8 mouse cellular contexts compared by ENCODE assay signal in genomic region chr4:151141196-151141880, GRCm38 (mm10). TPM values are rescaled to one million over a fixed set of nuclear protein-coding genes. Genes with fewer than 3 reads are reported as not detected.
DNase-seq lines count a peak whose midpoint lies in the region; ATAC-seq lines count a peak whose summit lies in the region.

No protein-coding gene starts in this region.

- no peak overlapping the region for H3K9ac ChIP-seq in heart, embryonic 15.5 days
- no peak overlapping the region for H3K9ac ChIP-seq in liver, embryonic 12.5 days
- peak overlapping the region; percentile 48 for H3K9ac ChIP-seq in neural tube, embryonic 11.5 days (ENCODE audit: low read length)
- no peak overlapping the region for H3K9ac ChIP-seq in stomach, embryonic 16.5 days (ENCODE audit: low read length)

- peak; percentile 61 for ATAC-seq in heart, embryonic 15.5 days (replicated peaks; ENCODE audit: insufficient number of reproducible peaks, insufficient read depth, low FRiP score, low read depth)
- 0 out of 2 replicates have a peak, but pooled peaks have one; percentile 38 for ATAC-seq in liver, embryonic 12.5 days
- peak; percentile 24 for ATAC-seq in neural tube, embryonic 11.5 days (ENCODE audit: insufficient read depth, low FRiP score, low TSS enrichment)
- peak; percentile 48; the same call in 1 of the 2 replicates for ATAC-seq in stomach, embryonic 16.5 days (ENCODE audit: insufficient read depth, low FRiP score)

- peak overlapping the region; percentile 42 for H3K4me3 ChIP-seq in forebrain, embryonic 10.5 days
- peak overlapping the region; percentile 31 for H3K4me3 ChIP-seq in heart, embryonic 15.5 days
- no peak overlapping the region for H3K4me3 ChIP-seq in liver, embryonic 12.5 days
- no peak overlapping the region for H3K4me3 ChIP-seq in neural tube, embryonic 11.5 days (ENCODE audit: low read depth, low read length)
- H3K4me3 ChIP-seq in stomach, embryonic 16.5 days (replicated peaks; ENCODE audit: low read length): 0 out of 2 replicates have a peak overlapping the region, but pooled peaks have one; percentile 7

- WGBS in forebrain, embryonic 10.5 days: 8% methylated on average over 13 of the region's 13 CpGs
- 2% methylated on average over 13 of the region's 13 CpGs for whole genome bisulfite sequencing in heart, embryonic 15.5 days
- WGBS in liver, embryonic 12.5 days (ENCODE audit: insufficient replicate concordance): 14% methylated on average over 13 of the region's 13 CpGs
- WGBS in neural tube, embryonic 11.5 days: 5% methylated on average over 13 of the region's 13 CpGs
- 6% methylated on average over 13 of the region's 13 CpGs for WGBS in stomach, embryonic 16.5 days

- H3K36me3 ChIP-seq in forebrain, embryonic 10.5 days (replicated peaks): peaks cover 5% of the 10 kb centered on the region; the same call in 1 of the 2 replicates
- H3K36me3 ChIP-seq in heart, embryonic 15.5 days: no peaks in the 10 kb centered on the region
- H3K36me3 ChIP-seq in liver, embryonic 12.5 days: no peaks in the 10 kb centered on the region
- no peaks in the 10 kb centered on the region for H3K36me3 ChIP-seq in neural tube, embryonic 11.5 days (ENCODE audit: control insufficient read depth, insufficient read depth, low read length)
- H3K36me3 ChIP-seq in stomach, embryonic 16.5 days (ENCODE audit: control insufficient read depth, insufficient read depth, low read length): no peaks in the 10 kb centered on the region

- peaks cover 41% of the 10 kb centered on the region for H3K27me3 ChIP-seq in forebrain, embryonic 10.5 days (ENCODE audit: poor library complexity, severe bottlenecking)
- peaks cover 12% of the 10 kb centered on the region; the same call in 1 of the 2 replicates for H3K27me3 ChIP-seq in heart, embryonic 15.5 days
- H3K27me3 ChIP-seq in liver, embryonic 12.5 days (replicated peaks): peaks cover 40% of the 10 kb centered on the region
- no peaks in the 10 kb centered on the region for H3K27me3 ChIP-seq in neural tube, embryonic 11.5 days (ENCODE audit: control insufficient read depth, insufficient read depth, low read length)
- peaks cover 13% of the 10 kb centered on the region for H3K27me3 ChIP-seq in stomach, embryonic 16.5 days (ENCODE audit: control insufficient read depth, insufficient read depth, low read length)

- H3K4me1 ChIP-seq in forebrain, embryonic 10.5 days: peaks cover 47% of the 10 kb centered on the region
- H3K4me1 ChIP-seq in heart, embryonic 15.5 days (replicated peaks): peaks cover 40% of the 10 kb centered on the region
- H3K4me1 ChIP-seq in liver, embryonic 12.5 days: no peaks in the 10 kb centered on the region
- peaks cover 24% of the 10 kb centered on the region for H3K4me1 ChIP-seq in neural tube, embryonic 11.5 days (ENCODE audit: control insufficient read depth, insufficient read depth, low read length)
- peaks cover 12% of the 10 kb centered on the region for H3K4me1 ChIP-seq in stomach, embryonic 16.5 days (ENCODE audit: control insufficient read depth, insufficient read depth, low read length)

- peak; percentile 83 for DNase-seq in CD4-positive, CD25-positive, alpha-beta regulatory T cell, adult 2 months (ENCODE audit: low read depth, low spot score)
- DNase-seq in c-Kit-negative CD71-positive TER-119-positive erythroid progenitor cells, embryonic 14.5 days (ENCODE audit: low read depth, low spot score): peak; percentile 20
- DNase-seq in forebrain, embryonic 10.5 days (ENCODE audit: extremely low spot score, low spot score): peak; percentile 97
- peak; percentile 92 for DNase-seq in kidney, postnatal 14 days
- DNase-seq in neural tube, embryonic 11.5 days (ENCODE audit: low spot score): peak; percentile 96

- peaks cover 18% of the 10 kb centered on the region for H3K9me3 ChIP-seq in forebrain, embryonic 10.5 days
- H3K9me3 ChIP-seq in heart, embryonic 15.5 days (replicated peaks): no peaks in the 10 kb centered on the region
- H3K9me3 ChIP-seq in liver, embryonic 12.5 days (replicated peaks): 0 out of 2 replicates have a peak, but pooled peaks cover 7% of the 10 kb centered on the region
- H3K9me3 ChIP-seq in neural tube, embryonic 11.5 days (ENCODE audit: control insufficient read depth, low read length): no peaks in the 10 kb centered on the region; the same call in 1 of the 2 replicates
- H3K9me3 ChIP-seq in stomach, embryonic 16.5 days (replicated peaks; ENCODE audit: control insufficient read depth, low read length): no peaks in the 10 kb centered on the region

- peak overlapping the region; percentile 66 for H3K4me2 ChIP-seq in heart, embryonic 15.5 days
- no peak overlapping the region for H3K4me2 ChIP-seq in liver, embryonic 12.5 days
- peak overlapping the region; percentile 43 for H3K4me2 ChIP-seq in neural tube, embryonic 11.5 days (ENCODE audit: low read depth)
- H3K4me2 ChIP-seq in stomach, embryonic 16.5 days (ENCODE audit: low read depth, low read length): peak overlapping the region; percentile 36

- H3K27ac ChIP-seq in forebrain, embryonic 10.5 days: peak overlapping the region; percentile 88
- peak overlapping the region; percentile 85 for H3K27ac ChIP-seq in heart, embryonic 15.5 days
- H3K27ac ChIP-seq in liver, embryonic 12.5 days: no peak overlapping the region
- peak overlapping the region; percentile 93 for H3K27ac ChIP-seq in neural tube, embryonic 11.5 days (ENCODE audit: low read depth, low read length)
- H3K27ac ChIP-seq in stomach, embryonic 16.5 days (ENCODE audit: low read length): no peak overlapping the region

RNA-seq across cellular contexts. Expression of gene Gm13090, which starts 52.0 kb away (rescaled TPM):
- not detected in 2 replicates for polyA plus RNA-seq in forebrain, embryonic 10.5 days (2016; fragmentation: Nextera tagmentation; extraction: Ambion mirVana)
- not detected in 2 replicates for polyA plus RNA-seq in heart, embryonic 15.5 days (2015; fragmentation: Nextera tagmentation; extraction: Ambion mirVana)
- not detected in 2 replicates for polyA plus RNA-seq in liver, embryonic 12.5 days (2016; fragmentation: Nextera tagmentation; extraction: Ambion mirVana)
- polyA plus RNA-seq in neural tube, embryonic 11.5 days (2014; fragmentation: Nextera tagmentation; extraction: Ambion mirVana): 0.54 TPM in 1 of 2 replicates, not detected in the other
- not detected in 2 replicates for polyA plus RNA-seq in stomach, embryonic 16.5 days (2015; fragmentation: Nextera tagmentation; extraction: Ambion mirVana)

Comparison
In these comparisons a context has a peak if more than half of its experiments do, and no peak if none do; other contexts are left out.
1. DNase-seq: peak in every context shown above with its lines; median percentile 97 in forebrain, embryonic 10.5 days; 96 in neural tube, embryonic 11.5 days; 92 in kidney, postnatal 14 days; 83 in CD4-positive, CD25-positive, alpha-beta regulatory T cell, adult 2 months; 20 in c-Kit-negative CD71-positive TER-119-positive erythroid progenitor cells, embryonic 14.5 days.
2. H3K27ac ChIP-seq: peak in forebrain, embryonic 10.5 days (single experiment), heart, embryonic 15.5 days (single experiment) and neural tube, embryonic 11.5 days (single experiment); none in liver, embryonic 12.5 days (single experiment) and stomach, embryonic 16.5 days (single experiment).
3. H3K4me3 ChIP-seq: peak in forebrain, embryonic 10.5 days (single experiment), heart, embryonic 15.5 days (single experiment) and stomach, embryonic 16.5 days (single experiment); none in liver, embryonic 12.5 days (single experiment) and neural tube, embryonic 11.5 days (single experiment).
4. Peak in every context shown above with its lines, with median percentiles within 50 percentile points of each other: ATAC-seq.